In genomic region chr7:88091115-88091514, GRCm38 (mm10) we compare ENCODE assay signal across 29 mouse cellular contexts.
DNase-seq lines count a peak whose midpoint lies in the region; ATAC-seq and TF ChIP-seq lines count a peak whose summit lies in the region.
"Had no signal": no experiment of that assay in that cellular context is flagged by ENCODE, and none has a peak within 500 bp of the region (broad histone marks: within the 10 kb centered on the region; RNA-seq: fewer than 3 reads in every experiment).

No protein-coding gene starts in this region.

- 0 out of 2 replicates have a peak, but pooled peaks have one; percentile 26 for ATAC-seq in forebrain, embryonic 14.5 days
- no peak for ATAC-seq in forebrain, embryonic 12.5 days (ENCODE audit: low FRiP score)
- 0 out of 2 replicates have a peak, but pooled peaks have one; percentile 41 for ATAC-seq in midbrain, embryonic 12.5 days (ENCODE audit: low FRiP score, low read depth)
- ATAC-seq in midbrain, embryonic 16.5 days = peak; percentile 67
- ATAC-seq: CD4-positive, CD25-positive, alpha-beta regulatory T cell, adult 4 months; forebrain, embryonic 16.5 days; inflammation-experienced regulatory T-cells, adult 6 months; lung, postnatal 0 days had no signal

- H3K9ac ChIP-seq in forebrain, embryonic 14.5 days (ENCODE audit: low read length) = no peak overlapping the region
- H3K9ac ChIP-seq in forebrain, embryonic 12.5 days = no peak overlapping the region
- no peak overlapping the region for H3K9ac ChIP-seq in midbrain, embryonic 12.5 days (replicated peaks)
- H3K9ac ChIP-seq in midbrain, embryonic 16.5 days (ENCODE audit: low read depth, low read length) = no peak overlapping the region
- H3K9ac ChIP-seq: heart, embryonic 12.5 days; kidney, embryonic 15.5 days; liver, embryonic 13.5 days; neural tube, embryonic 15.5 days had no signal

- no peak overlapping the region for H3K27ac ChIP-seq in forebrain, embryonic 14.5 days (ENCODE audit: low read depth, low read length)
- no peak overlapping the region for H3K27ac ChIP-seq in forebrain, embryonic 12.5 days
- peak overlapping the region; percentile 6; the same call in 1 of the 2 replicates for H3K27ac ChIP-seq in layer of hippocampus, adult 2 months
- no peak overlapping the region for H3K27ac ChIP-seq in midbrain, embryonic 12.5 days (replicated peaks)
- H3K27ac ChIP-seq in midbrain, embryonic 16.5 days (ENCODE audit: low read length) = 0 out of 2 replicates have a peak overlapping the region, but pooled peaks have one; percentile 29
- H3K27ac ChIP-seq in thymus, adult 2 months (ENCODE audit: control insufficient read depth, insufficient read depth, low read length) = no peak overlapping the region
- H3K27ac ChIP-seq: heart, adult 2 months; kidney, embryonic 15.5 days; liver, embryonic 13.5 days; neural tube, embryonic 15.5 days; stomach, postnatal 0 days had no signal

- no peaks in the 10 kb centered on the region for H3K27me3 ChIP-seq in forebrain, embryonic 14.5 days (replicated peaks; ENCODE audit: control insufficient read depth, insufficient read depth, low read length)
- H3K27me3 ChIP-seq in forebrain, embryonic 12.5 days = no peaks in the 10 kb centered on the region
- H3K27me3 ChIP-seq in midbrain, embryonic 12.5 days = no peaks in the 10 kb centered on the region
- H3K27me3 ChIP-seq in midbrain, embryonic 16.5 days (ENCODE audit: control insufficient read depth, insufficient read depth, low read depth, low read length) = no peaks in the 10 kb centered on the region
- H3K27me3 ChIP-seq in thymus, adult 2 months (ENCODE audit: control insufficient read depth, insufficient read depth, low read length) = no peaks in the 10 kb centered on the region
- H3K27me3 ChIP-seq: heart, embryonic 12.5 days; kidney, embryonic 15.5 days; liver, embryonic 13.5 days; megakaryocyte, embryonic 14.5 days; neural tube, embryonic 15.5 days had no signal

- H3K4me3 ChIP-seq in forebrain, embryonic 14.5 days (ENCODE audit: low read depth, low read length) = no peak overlapping the region
- H3K4me3 ChIP-seq in forebrain, embryonic 12.5 days (replicated peaks) = no peak overlapping the region
- H3K4me3 ChIP-seq in layer of hippocampus, adult 2 months = no peak overlapping the region
- no peak overlapping the region for H3K4me3 ChIP-seq in midbrain, embryonic 12.5 days
- H3K4me3 ChIP-seq in midbrain, embryonic 16.5 days (ENCODE audit: low read depth, low read length) = no peak overlapping the region
- H3K4me3 ChIP-seq in thymus, adult 2 months (ENCODE audit: control insufficient read depth, insufficient read depth, low read length) = no peak overlapping the region
- H3K4me3 ChIP-seq: erythroblast, embryonic 14.5 days; heart, adult 2 months; heart, embryonic 12.5 days; kidney, embryonic 15.5 days; liver, embryonic 13.5 days; megakaryocyte, embryonic 14.5 days; neural tube, embryonic 15.5 days had no signal

- no peaks in the 10 kb centered on the region for H3K36me3 ChIP-seq in forebrain, embryonic 14.5 days (ENCODE audit: control insufficient read depth, insufficient read depth, low read length)
- H3K36me3 ChIP-seq in forebrain, embryonic 12.5 days (replicated peaks) = no peaks in the 10 kb centered on the region
- H3K36me3 ChIP-seq in midbrain, embryonic 12.5 days = no peaks in the 10 kb centered on the region
- no peaks in the 10 kb centered on the region for H3K36me3 ChIP-seq in midbrain, embryonic 16.5 days (ENCODE audit: control insufficient read depth, insufficient read depth, low read length)
- no peaks in the 10 kb centered on the region for H3K36me3 ChIP-seq in thymus, adult 2 months (ENCODE audit: control insufficient read depth, insufficient read depth, low read length)
- H3K36me3 ChIP-seq: heart, embryonic 12.5 days; kidney, embryonic 15.5 days; liver, embryonic 13.5 days had no signal

- TF ChIP-seq POLR2A in thymus, adult 2 months (IDR thresholded peaks at IDR 0.05; ENCODE audit: control insufficient read depth, extremely low read depth, insufficient read depth, low read length, poor library complexity) = no peak

- no peaks in the 10 kb centered on the region for H3K4me1 ChIP-seq in forebrain, embryonic 14.5 days (ENCODE audit: control insufficient read depth, insufficient read depth, low read length)
- H3K4me1 ChIP-seq in forebrain, embryonic 12.5 days = no peaks in the 10 kb centered on the region
- no peaks in the 10 kb centered on the region for H3K4me1 ChIP-seq in midbrain, embryonic 12.5 days
- H3K4me1 ChIP-seq in midbrain, embryonic 16.5 days (ENCODE audit: control insufficient read depth, insufficient read depth, low read length) = 0 out of 2 replicates have a peak, but pooled peaks cover 3% of the 10 kb centered on the region
- no peaks in the 10 kb centered on the region for H3K4me1 ChIP-seq in thymus, adult 2 months (replicated peaks; ENCODE audit: control insufficient read depth, insufficient read depth, low read length)
- H3K4me1 ChIP-seq: heart, embryonic 12.5 days; kidney, embryonic 15.5 days; liver, embryonic 13.5 days; megakaryocyte, embryonic 14.5 days; neural tube, embryonic 15.5 days had no signal

- no peak overlapping the region for H3K4me2 ChIP-seq in forebrain, embryonic 14.5 days (ENCODE audit: low read length)
- H3K4me2 ChIP-seq in forebrain, embryonic 12.5 days = no peak overlapping the region
- no peak overlapping the region for H3K4me2 ChIP-seq in midbrain, embryonic 12.5 days (replicated peaks)
- no peak overlapping the region for H3K4me2 ChIP-seq in midbrain, embryonic 16.5 days (ENCODE audit: low read length)
- H3K4me2 ChIP-seq: heart, embryonic 12.5 days; kidney, embryonic 15.5 days; liver, embryonic 13.5 days; neural tube, embryonic 15.5 days had no signal

- TF ChIP-seq CTCF in layer of hippocampus, adult 2 months (conservative IDR thresholded peaks at IDR 0.05) = no peak
- TF ChIP-seq CTCF in thymus, adult 2 months (IDR thresholded peaks at IDR 0.05; ENCODE audit: borderline replicate concordance, control insufficient read depth, extremely low read depth, insufficient read depth, low read length, poor library complexity) = no peak

- H3K9me3 ChIP-seq in forebrain, embryonic 14.5 days (replicated peaks; ENCODE audit: control insufficient read depth, low read length) = no peaks in the 10 kb centered on the region
- 0 out of 2 replicates have a peak, but pooled peaks cover 4% of the 10 kb centered on the region for H3K9me3 ChIP-seq in forebrain, embryonic 12.5 days
- H3K9me3 ChIP-seq in midbrain, embryonic 12.5 days = no peaks in the 10 kb centered on the region
- no peaks in the 10 kb centered on the region for H3K9me3 ChIP-seq in midbrain, embryonic 16.5 days (replicated peaks; ENCODE audit: control insufficient read depth, low read length, poor library complexity, severe bottlenecking)
- H3K9me3 ChIP-seq: kidney, embryonic 15.5 days; liver, embryonic 13.5 days; neural tube, embryonic 15.5 days had no signal

- DNase-seq in forebrain, embryonic 14.5 days (ENCODE audit: low spot score) = peak; percentile 8
- no peak for DNase-seq in layer of hippocampus, adult 2 months (ENCODE audit: low spot score in 2 of 2)
- no peak for DNase-seq in layer of hippocampus, postnatal 36 days
- DNase-seq in thymus, adult 2 months = no peak
- DNase-seq: adrenal gland, postnatal 14 days; cerebellum, adult 9-10 months; heart, adult 2 months; kidney, adult 11 months; kidney, postnatal 25 days; left cerebral cortex, postnatal 4 days; liver, embryonic 13.5 days; lung, adult 18-20 months; lung, postnatal 4 days; right cerebral cortex, postnatal 4 days; thymus, adult 18-20 months; thymus, postnatal 36 days had no signal

Comparison
In these comparisons a context has a peak if more than half of its experiments do, and no peak if none do; other contexts are left out.
1. H3K27ac ChIP-seq: peak in layer of hippocampus, adult 2 months (single experiment) and midbrain, embryonic 16.5 days (single experiment); none in forebrain, embryonic 14.5 days (single experiment), forebrain, embryonic 12.5 days (single experiment), midbrain, embryonic 12.5 days (single experiment) and thymus, adult 2 months (single experiment).